Mouse (Mus musculus): ENCODE measurements at regions not wholly inside any gene's neighbourhood (a gene's known extent, or its start where the extent isn't known, plus 50 kb on each side); places are given as distances from the start of the nearest gene placed in this dataset.

DNA sequence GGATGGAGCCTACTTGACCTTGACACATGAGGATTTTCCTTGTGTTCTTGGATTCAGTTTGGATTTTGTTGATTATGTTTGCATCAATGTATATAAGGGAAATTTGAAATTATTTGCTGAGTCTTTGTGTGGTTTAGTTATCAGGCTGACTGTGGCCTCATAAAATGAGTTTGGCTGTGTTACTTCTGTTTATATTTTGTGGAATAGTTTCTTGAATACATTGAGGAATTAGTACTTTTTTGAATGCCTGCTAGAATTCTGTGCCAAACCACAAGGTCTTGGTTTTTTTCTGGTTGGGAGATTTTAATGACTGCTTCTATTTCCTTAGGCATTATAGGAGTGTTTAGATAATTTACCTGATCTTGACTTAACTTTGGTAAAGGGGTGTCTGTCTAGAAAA is 1018.5 kb downstream of the Zpld1 start:
- Histone ChIP-seq H3K4me1 (no peaks in the 10 kb centered on the region), H3K4me2 (no peak overlapping the region), H3K27me3 (no peaks in the 10 kb centered on the region), H3K9ac (no peak overlapping the region), H3K27ac (no peak overlapping the region), H3K36me3 (ENCODE audit: poor library complexity, severe bottlenecking) (no peaks in the 10 kb centered on the region), H3K9me3 (replicated peaks) (no peaks in the 10 kb centered on the region), H3K4me3 (no peak overlapping the region)
- no peak for ATAC-seq

DNA sequence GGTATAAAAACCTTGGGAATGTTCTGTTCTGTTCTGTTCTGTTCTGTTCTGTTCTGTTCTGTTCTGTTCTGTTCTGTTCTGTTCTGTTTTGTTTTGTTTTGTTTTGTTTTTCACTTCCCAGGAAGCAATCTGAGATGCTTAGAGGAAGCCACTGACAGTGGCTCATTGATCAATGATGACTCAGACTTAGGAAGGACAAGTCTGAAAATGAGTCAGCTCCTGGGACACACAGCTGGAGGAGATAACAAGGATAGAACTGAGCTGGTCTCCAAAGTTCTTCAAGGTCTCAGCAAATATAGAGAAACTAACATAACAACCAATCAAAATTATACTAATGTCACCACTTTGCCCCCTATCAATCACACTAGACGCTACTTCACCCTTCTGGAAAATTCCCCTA is 1033.9 kb downstream of the Zpld1 start:
- H3K9me3 ChIP-seq (replicated peaks), result no peaks in the 10 kb centered on the region
- H3K4me1 ChIP-seq, result no peaks in the 10 kb centered on the region
- no peak overlapping the region for H3K27ac ChIP-seq
- H3K27me3 ChIP-seq, result no peaks in the 10 kb centered on the region
- WGBS, result 87% methylated on average over 1 of the region's 1 CpGs
- no peak for ATAC-seq
- no peak overlapping the region for H3K4me3 ChIP-seq
- H3K9ac ChIP-seq, result no peak overlapping the region
- no peaks in the 10 kb centered on the region for H3K36me3 ChIP-seq (ENCODE audit: poor library complexity, severe bottlenecking)
- H3K4me2 ChIP-seq, result no peak overlapping the region

DNA sequence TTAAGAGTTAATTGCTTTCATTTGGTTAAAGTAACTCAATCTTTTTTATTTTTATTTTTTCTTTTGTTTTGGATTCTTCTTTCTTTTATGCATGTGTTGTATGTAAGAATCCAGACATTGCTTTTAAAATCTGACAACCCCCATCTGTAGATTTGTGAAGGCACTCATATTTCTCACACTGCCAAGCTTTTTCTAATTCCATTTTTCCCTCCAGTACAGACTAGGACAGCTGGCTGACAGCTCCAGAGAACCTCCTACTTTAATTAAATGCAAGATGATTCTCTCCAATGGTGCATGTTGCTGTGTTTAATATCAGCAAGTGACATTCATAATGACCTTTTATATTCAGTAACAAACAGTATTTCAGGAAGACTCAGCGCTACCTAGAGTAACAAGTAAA is 1038.5 kb downstream of the Zpld1 start:
- no peaks in the 10 kb centered on the region for H3K9me3 ChIP-seq (replicated peaks)
- peak; percentile 71; the same call in 1 of the 2 replicates for ATAC-seq
- H3K4me3 ChIP-seq, result no peak overlapping the region
- no peak overlapping the region for H3K27ac ChIP-seq
- no peaks in the 10 kb centered on the region for H3K4me1 ChIP-seq
- H3K27me3 ChIP-seq, result no peaks in the 10 kb centered on the region
- no peak overlapping the region for H3K9ac ChIP-seq
- 79% methylated on average over 1 of the region's 1 CpGs for whole genome bisulfite sequencing
- H3K36me3 ChIP-seq (ENCODE audit: poor library complexity, severe bottlenecking), result no peaks in the 10 kb centered on the region
- no peak overlapping the region for H3K4me2 ChIP-seq

DNA sequence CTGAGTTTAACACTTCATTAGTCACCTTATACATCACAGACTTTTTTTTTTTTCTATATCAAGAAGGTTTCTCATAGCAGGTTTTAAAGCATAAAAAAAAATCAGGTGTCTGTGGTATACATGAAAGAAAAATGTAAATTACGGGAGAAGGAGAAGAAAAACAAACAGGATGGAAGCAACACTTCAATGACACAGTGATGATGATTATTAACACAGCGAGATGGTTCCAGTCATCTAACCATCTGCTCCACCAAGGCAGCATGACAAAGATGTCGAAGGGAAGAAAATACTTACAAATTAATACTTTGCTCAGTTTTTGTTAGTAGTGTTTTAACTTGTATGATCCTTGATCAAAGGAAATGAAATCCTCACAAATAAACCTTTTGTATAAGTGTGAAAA is 1050.9 kb downstream of the Zpld1 start:
- WGBS, result 77% methylated on average over 3 of the region's 3 CpGs
- peak; percentile 57; the same call in 1 of the 2 replicates for ATAC-seq
- Histone ChIP-seq H3K4me1 (no peaks in the 10 kb centered on the region), H3K4me3 (no peak overlapping the region), H3K27ac (no peak overlapping the region), H3K27me3 (no peaks in the 10 kb centered on the region), H3K36me3 (ENCODE audit: poor library complexity, severe bottlenecking) (no peaks in the 10 kb centered on the region), H3K4me2 (no peak overlapping the region), H3K9me3 (replicated peaks) (no peaks in the 10 kb centered on the region), H3K9ac (no peak overlapping the region)

DNA sequence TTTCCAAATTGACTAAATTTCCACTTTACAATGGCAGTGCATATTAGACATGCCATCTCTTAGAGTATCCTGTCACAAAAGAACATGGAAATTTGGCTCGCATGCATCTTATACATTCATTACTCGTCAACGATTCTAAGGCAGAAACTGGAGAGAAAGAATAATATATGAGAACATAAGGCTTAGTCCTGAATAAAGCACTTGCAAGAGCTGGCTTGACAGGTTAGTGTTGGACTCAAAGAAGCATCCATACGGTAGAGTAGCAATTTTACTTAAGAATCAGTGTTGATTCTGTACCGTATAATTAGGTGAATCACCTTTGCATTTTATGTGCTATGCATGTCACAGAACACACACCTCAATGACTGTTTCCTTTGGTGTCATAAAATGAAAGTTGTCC is 1051.4 kb downstream of the Zpld1 start:
- WGBS, result 75% methylated on average over 5 of the region's 5 CpGs
- H3K36me3 ChIP-seq (ENCODE audit: poor library complexity, severe bottlenecking), result no peaks in the 10 kb centered on the region

DNA sequence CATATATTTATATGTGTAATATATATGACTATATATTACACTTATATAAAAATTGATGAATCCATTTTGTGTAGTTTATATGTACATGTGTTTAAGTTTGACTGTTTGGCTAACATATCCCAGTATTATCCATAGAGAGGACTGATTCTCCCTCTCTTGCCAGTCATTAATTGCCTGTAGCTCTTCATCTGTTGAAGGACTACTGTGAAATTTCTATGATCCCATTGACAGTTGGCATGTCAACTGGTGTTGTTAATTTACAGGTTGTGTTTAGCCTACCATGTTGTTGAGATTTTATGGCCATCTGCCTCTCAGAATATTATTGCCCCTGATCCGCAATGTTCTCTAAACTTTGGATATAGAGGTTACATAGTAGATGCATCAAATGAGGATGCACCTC is 1058.3 kb downstream of the Zpld1 start:
- H3K4me1 ChIP-seq, result no peaks in the 10 kb centered on the region
- H3K9me3 ChIP-seq (replicated peaks), result no peaks in the 10 kb centered on the region
- no peak overlapping the region for H3K4me3 ChIP-seq
- H3K27ac ChIP-seq, result no peak overlapping the region
- ATAC-seq, result peak; percentile 50; the same call in 1 of the 2 replicates
- no peaks in the 10 kb centered on the region for H3K36me3 ChIP-seq (ENCODE audit: poor library complexity, severe bottlenecking)
- H3K9ac ChIP-seq, result no peak overlapping the region
- H3K27me3 ChIP-seq, result no peaks in the 10 kb centered on the region
- WGBS, result 80% methylated on average over 1 of the region's 1 CpGs
- H3K4me2 ChIP-seq, result no peak overlapping the region

More for the DNA sequence above, 1051.4 kb downstream of the Zpld1 start:
- H3K4me2 ChIP-seq, result no peak overlapping the region
- peak; percentile 70; the same call in 1 of the 2 replicates for ATAC-seq
- H3K27ac ChIP-seq, result no peak overlapping the region
- no peaks in the 10 kb centered on the region for H3K4me1 ChIP-seq
- H3K27me3 ChIP-seq, result no peaks in the 10 kb centered on the region
- H3K9ac ChIP-seq, result no peak overlapping the region
- no peaks in the 10 kb centered on the region for H3K9me3 ChIP-seq (replicated peaks)
- no peak overlapping the region for H3K4me3 ChIP-seq

DNA sequence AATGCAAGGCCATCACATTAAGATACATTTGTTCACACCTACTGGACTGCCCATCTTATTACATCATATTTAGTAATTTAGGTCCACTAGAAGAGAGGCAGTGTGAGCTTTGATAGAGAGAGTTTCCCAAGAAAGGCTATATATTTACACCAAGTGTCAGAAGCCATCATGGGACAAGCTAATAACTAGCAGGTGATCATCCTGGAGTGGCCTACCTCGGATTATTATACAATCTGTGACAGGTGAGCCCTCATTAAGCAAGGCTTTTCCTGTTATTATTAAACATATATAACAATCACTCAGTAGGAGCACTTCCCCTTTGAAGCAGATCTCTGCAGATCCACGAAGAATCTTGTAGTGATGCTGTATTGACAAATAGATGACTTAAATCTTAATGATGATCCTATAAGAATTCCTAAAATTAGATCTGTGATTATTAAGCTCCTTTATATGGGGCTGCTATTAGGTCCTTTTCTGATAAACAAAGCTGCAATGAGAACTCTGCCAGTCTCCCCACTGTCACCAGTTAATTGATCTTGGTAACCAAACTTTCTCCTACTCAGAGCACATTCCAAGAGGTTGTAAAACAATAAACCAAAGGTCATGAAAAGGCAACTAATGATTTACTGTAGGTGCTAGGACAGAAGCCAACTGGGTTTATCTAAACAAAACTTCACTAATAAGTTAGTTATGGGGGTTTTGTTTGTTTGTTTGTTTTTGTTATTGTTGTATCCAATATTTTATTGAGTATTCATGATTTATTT is 1068.2 kb downstream of the Zpld1 start:
- WGBS, result 57% methylated on average over 2 of the region's 2 CpGs
- Histone ChIP-seq H3K4me2 (no peak overlapping the region), H3K9ac (no peak overlapping the region), H3K36me3 (ENCODE audit: poor library complexity, severe bottlenecking) (no peaks in the 10 kb centered on the region), H3K27me3 (no peaks in the 10 kb centered on the region), H3K4me3 (no peak overlapping the region), H3K27ac (no peak overlapping the region), H3K9me3 (replicated peaks) (no peaks in the 10 kb centered on the region), H3K4me1 (no peaks in the 10 kb centered on the region)
- no peak for ATAC-seq

DNA sequence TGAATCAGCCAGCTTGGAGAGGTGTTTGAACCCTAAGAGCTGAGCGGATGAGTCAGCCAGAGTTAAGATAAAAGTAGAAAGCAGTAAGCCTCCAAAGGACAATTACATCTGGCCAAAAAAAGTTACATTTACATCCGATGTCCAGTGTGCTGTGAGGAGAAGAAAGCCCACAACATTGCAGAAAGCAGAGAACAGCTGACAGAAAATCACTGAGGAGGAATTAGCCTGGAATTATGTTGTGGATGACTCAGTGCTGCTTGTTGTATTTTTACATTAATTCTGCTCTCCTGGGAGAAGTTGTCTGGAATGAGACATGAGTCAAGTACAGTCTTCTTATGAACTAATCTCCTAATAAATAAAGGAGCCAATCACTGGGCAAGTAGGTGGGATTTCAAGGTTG is 1071.6 kb downstream of the Zpld1 start:
- WGBS, result 95% methylated on average over 2 of the region's 2 CpGs
- no peak overlapping the region for H3K4me3 ChIP-seq
- no peaks in the 10 kb centered on the region for H3K4me1 ChIP-seq
- no peaks in the 10 kb centered on the region for H3K9me3 ChIP-seq (replicated peaks)
- no peak for ATAC-seq
- no peak overlapping the region for H3K9ac ChIP-seq
- H3K4me2 ChIP-seq, result no peak overlapping the region
- no peaks in the 10 kb centered on the region for H3K27me3 ChIP-seq
- no peaks in the 10 kb centered on the region for H3K36me3 ChIP-seq (ENCODE audit: poor library complexity, severe bottlenecking)
- no peak overlapping the region for H3K27ac ChIP-seq

DNA sequence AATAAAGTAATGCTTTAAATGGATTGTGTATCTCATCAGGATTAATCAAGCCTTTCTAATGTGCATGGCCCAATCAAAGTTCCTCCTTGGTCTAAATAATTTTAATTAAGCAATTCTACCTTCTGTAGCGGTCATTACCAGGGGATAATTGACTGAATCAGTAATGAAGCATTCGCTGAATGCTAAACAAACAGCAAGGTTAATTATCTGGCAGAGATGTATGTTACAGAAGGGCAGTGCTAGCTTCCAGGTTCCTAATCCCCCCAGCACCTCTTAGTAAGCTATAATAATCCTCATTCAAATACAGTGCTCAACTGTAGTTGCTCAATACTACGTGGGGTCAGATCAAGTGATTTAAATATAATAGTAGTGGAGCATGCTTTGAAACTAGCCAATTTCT is 1102.6 kb downstream of the Zpld1 start:
- Histone ChIP-seq H3K4me1 (no peaks in the 10 kb centered on the region), H3K9me3 (replicated peaks) (no peaks in the 10 kb centered on the region), H3K36me3 (ENCODE audit: poor library complexity, severe bottlenecking) (no peaks in the 10 kb centered on the region), H3K27ac (no peak overlapping the region), H3K27me3 (no peaks in the 10 kb centered on the region), H3K4me3 (no peak overlapping the region), H3K9ac (no peak overlapping the region), H3K4me2 (no peak overlapping the region)
- WGBS, result 11% methylated on average over 3 of the region's 3 CpGs
- ATAC-seq, result peak; percentile 94

DNA sequence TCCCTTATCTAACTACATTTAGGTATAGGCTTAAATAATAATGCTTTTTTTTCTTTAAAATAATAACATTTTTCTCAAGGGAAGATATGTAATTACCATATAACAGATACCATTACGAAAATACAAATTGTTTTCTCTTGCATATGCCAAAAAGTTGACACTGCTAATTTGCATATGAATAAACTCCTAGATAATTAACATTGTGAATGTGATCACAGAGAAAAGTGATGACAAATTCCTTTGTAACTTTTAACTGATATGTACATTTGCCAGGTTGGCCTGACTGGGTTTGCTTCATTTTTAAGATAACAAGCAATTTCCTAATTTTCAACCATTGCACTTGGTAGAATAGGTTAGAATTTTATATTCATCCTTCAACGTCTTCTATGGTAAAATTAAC is 1103.1 kb downstream of the Zpld1 start:
- ATAC-seq, result peak; percentile 50
- no peaks in the 10 kb centered on the region for H3K36me3 ChIP-seq (ENCODE audit: poor library complexity, severe bottlenecking)
- H3K27me3 ChIP-seq, result no peaks in the 10 kb centered on the region
- 27% methylated on average over 2 of the region's 2 CpGs for WGBS
- no peak overlapping the region for H3K4me2 ChIP-seq
- H3K9me3 ChIP-seq (replicated peaks), result no peaks in the 10 kb centered on the region
- no peak overlapping the region for H3K9ac ChIP-seq
- H3K27ac ChIP-seq, result no peak overlapping the region
- no peaks in the 10 kb centered on the region for H3K4me1 ChIP-seq
- no peak overlapping the region for H3K4me3 ChIP-seq

All from forebrain, embryonic 13.5 days (tissue).